ENCODE assay signal across 17 mouse cellular contexts in the genomic region with DNA sequence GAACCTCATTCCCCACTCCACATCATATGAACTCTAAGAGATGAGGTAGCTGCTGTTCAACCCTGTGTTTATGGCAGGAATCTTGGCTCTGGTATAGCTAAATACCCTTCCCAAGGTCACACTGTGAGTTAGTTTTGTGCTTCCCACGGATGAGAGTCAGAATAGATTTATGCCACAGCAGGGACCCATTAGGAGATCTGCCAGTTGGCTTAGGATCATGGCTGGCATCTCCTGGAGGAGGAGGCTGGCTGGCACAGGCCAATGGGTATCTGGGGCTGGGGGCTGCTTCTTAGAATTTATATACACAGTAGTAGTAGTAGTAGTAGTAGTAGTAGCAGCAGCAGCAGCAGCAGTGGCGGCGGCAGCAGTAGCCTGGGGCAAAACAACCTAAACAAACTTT.
A peak's percentile ranks its signal among the peaks of the same experiment; 100 is the strongest.
DNase-seq lines count a peak whose midpoint lies in the region; ATAC-seq lines count a peak whose summit lies in the region.
"Had no signal": no experiment of that assay in that cellular context is flagged by ENCODE, and none has a peak within 500 bp of the region (broad histone marks: within the 10 kb centered on the region; RNA-seq: fewer than 3 reads in every experiment).

No protein-coding gene starts in this region.

- no peak overlapping the region for H3K27ac ChIP-seq in forebrain, embryonic 15.5 days (replicated peaks)
- H3K27ac ChIP-seq in forebrain, embryonic 12.5 days: no peak overlapping the region
- H3K27ac ChIP-seq: heart, embryonic 15.5 days; limb, embryonic 15.5 days; stomach, postnatal 0 days had no signal

- no peak overlapping the region for H3K9ac ChIP-seq in forebrain, embryonic 15.5 days (replicated peaks)
- no peak overlapping the region for H3K9ac ChIP-seq in forebrain, embryonic 12.5 days
- H3K9ac ChIP-seq: heart, embryonic 15.5 days; limb, embryonic 15.5 days had no signal

- peaks cover 8% of the 10 kb centered on the region for H3K4me1 ChIP-seq in forebrain, embryonic 15.5 days
- no peaks in the 10 kb centered on the region for H3K4me1 ChIP-seq in forebrain, embryonic 12.5 days
- H3K4me1 ChIP-seq: heart, embryonic 15.5 days; limb, embryonic 15.5 days had no signal

- H3K4me2 ChIP-seq in forebrain, embryonic 15.5 days (replicated peaks): no peak overlapping the region
- no peak overlapping the region for H3K4me2 ChIP-seq in forebrain, embryonic 12.5 days
- H3K4me2 ChIP-seq: heart, embryonic 15.5 days; limb, embryonic 15.5 days had no signal

- 65% methylated on average over 3 of the region's 3 CpGs for WGBS in forebrain, embryonic 15.5 days
- WGBS in forebrain, embryonic 12.5 days: 82% methylated on average over 3 of the region's 3 CpGs

- no peaks in the 10 kb centered on the region for H3K9me3 ChIP-seq in forebrain, embryonic 15.5 days
- no peaks in the 10 kb centered on the region for H3K9me3 ChIP-seq in forebrain, embryonic 12.5 days
- H3K9me3 ChIP-seq: heart, embryonic 15.5 days; limb, embryonic 15.5 days had no signal

- no peaks in the 10 kb centered on the region for H3K36me3 ChIP-seq in forebrain, embryonic 15.5 days
- no peaks in the 10 kb centered on the region for H3K36me3 ChIP-seq in forebrain, embryonic 12.5 days (replicated peaks)
- H3K36me3 ChIP-seq: heart, embryonic 15.5 days; limb, embryonic 15.5 days had no signal

- intact Hi-C loops in left cerebral cortex, postnatal 4 days (cut with DNase I): no loop called here

- no peak overlapping the region for H3K4me3 ChIP-seq in forebrain, embryonic 15.5 days
- no peak overlapping the region for H3K4me3 ChIP-seq in forebrain, embryonic 12.5 days (replicated peaks)
- H3K4me3 ChIP-seq: heart, embryonic 15.5 days; limb, embryonic 15.5 days had no signal

- no peaks in the 10 kb centered on the region for H3K27me3 ChIP-seq in forebrain, embryonic 15.5 days
- H3K27me3 ChIP-seq in forebrain, embryonic 12.5 days: no peaks in the 10 kb centered on the region
- H3K27me3 ChIP-seq: heart, embryonic 15.5 days; limb, embryonic 15.5 days had no signal

- ATAC-seq in forebrain, embryonic 15.5 days (replicated peaks): peak; percentile 70; the same call in 1 of the 2 replicates
- no peak for ATAC-seq in forebrain, embryonic 12.5 days (ENCODE audit: low FRiP score)
- ATAC-seq in frontal cortex, adult (ENCODE audit: low TSS enrichment): no peak

- DNase-seq in left cerebral cortex, postnatal 4 days: peak; percentile 88
- DNase-seq in left cerebral cortex, adult 18-20 months (ENCODE audit: low spot score in 2 of 2): no peak
- peak; percentile 39 to 60 for DNase-seq in adrenal gland, postnatal 36 days
- peak; percentile 30 for DNase-seq in brain, embryonic 18.5 days (ENCODE audit: low read depth, low spot score)
- DNase-seq: gastrocnemius, postnatal 10 days; heart, adult 18-20 months; kidney, adult 2 months; kidney, postnatal 14 days; lung, postnatal 14 days; right cerebral cortex, postnatal 14 days; thymus, postnatal 14 days had no signal

Comparison
In these comparisons a context has a peak if more than half of its experiments do, and no peak if none do; other contexts are left out.
1. DNase-seq: peak in left cerebral cortex, postnatal 4 days (single experiment), adrenal gland, postnatal 36 days (2 of 2) and brain, embryonic 18.5 days (single experiment); none in left cerebral cortex, adult 18-20 months (0 of 2).